Mouse (Mus musculus): ENCODE data around the gene Ddr1.

DNA sequence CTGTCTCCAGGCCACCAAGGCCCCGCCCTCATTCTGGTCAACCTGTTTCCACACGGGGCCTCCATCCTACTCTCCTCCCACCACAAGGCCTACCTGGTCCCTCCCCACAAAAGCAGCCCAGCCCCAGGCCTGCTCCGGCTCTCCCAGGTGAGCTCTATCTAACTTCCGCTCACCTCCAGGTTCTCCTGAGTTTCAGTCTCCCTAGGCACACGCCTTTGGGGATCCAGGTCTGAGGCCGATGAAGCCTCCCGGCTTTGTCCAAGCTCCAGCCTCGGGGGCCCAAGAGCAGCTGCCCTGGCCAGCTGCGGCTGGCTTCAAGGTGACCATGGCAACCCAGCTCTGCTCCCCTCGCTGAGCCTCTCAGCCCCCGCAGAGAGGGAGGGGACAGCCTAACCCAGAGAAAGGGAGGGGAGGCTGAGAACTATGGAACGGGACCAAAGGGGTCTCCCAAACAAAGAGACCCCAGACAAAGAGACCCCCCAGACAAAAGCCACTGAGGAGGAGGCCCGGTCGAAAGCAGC lies 610 bp downstream of the Ddr1 start:
- TF ChIP-seq EP300 (IDR thresholded peaks at IDR 0.05; ENCODE audit: low read depth) = no peak
- TF ChIP-seq CTCF (IDR thresholded peaks at IDR 0.05; ENCODE audit: low read depth) = no peak

All from liver, embryonic 14.5 days (tissue).